Mouse (Mus musculus): ENCODE results near the gene Napsa.

DNA sequence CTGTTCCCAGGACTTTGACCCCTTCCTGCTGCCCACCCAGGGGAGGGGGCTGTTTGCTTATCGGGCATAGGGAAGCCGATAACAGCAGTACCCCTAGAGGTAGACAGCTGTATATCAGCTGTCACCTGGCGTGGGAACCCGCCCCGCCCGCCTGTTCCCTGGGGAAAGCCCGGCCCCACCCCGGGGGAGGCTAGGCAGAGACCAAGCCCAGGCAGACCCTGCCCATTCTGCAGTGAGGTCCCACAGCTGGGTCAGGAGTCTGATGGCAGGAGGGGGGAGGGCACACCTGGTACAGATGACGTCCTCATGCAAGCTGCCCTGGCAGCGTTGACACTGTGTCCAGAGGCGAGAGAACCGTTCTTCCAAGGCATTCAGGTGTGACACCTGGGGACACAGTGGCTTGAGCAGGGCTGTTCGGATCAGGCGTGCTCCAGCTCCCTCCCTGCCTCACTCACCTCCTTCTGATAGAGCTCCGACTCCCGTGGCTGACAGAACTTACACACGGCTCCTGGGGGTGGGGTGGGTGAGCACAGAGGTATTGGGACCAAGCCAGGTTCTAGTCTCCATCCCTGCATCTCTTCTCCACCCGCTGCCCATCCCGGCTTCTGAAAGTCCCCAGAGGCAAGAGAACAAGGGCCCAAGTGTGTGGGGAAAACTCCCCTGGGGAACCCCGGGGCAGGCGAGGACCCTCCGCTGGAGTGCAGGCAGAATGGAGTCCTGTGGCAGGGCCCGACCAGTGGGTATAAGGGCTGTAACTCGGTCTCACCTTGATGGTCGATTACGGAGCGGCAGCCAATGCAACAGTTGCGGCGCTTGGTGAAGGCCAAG, 39.0 kb upstream of the Napsa start:
- no peak for TF ChIP-seq POLR2A (IDR thresholded peaks at IDR 0.05; ENCODE audit: borderline replicate concordance, insufficient read depth, low read length)
- TF ChIP-seq CTCF (IDR thresholded peaks at IDR 0.05; ENCODE audit: borderline replicate concordance, insufficient read depth, low read depth, low read length): no peak

Data from cerebellum, adult 2 months (tissue).